17 mouse cellular contexts compared by ENCODE assay signal in the genomic region with DNA sequence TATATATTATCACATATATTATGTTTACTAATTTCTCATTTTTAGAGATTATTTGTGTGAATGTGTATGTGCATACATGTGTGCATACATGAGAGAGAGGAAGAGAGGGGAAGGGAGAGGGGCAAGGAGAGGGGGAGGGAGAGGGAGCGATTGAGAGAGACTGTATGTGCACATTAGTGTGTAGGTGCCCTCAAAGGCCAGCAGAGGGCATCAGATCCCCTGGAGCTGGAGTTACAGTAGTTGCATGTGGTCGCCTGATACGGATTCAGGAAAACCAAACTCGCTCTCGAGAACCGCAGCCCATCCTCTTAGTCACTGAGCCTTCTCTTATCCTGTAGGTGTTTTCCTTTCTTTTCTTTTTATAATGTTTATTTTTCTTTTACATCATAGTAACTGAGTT. TPM values are rescaled to one million over a fixed set of nuclear protein-coding genes. Genes with fewer than 3 reads are reported as not detected.
DNase-seq lines count a peak whose midpoint lies in the region; ATAC-seq and TF ChIP-seq lines count a peak whose summit lies in the region.
"Had no signal": no experiment of that assay in that cellular context is flagged by ENCODE, and none has a peak within 500 bp of the region (broad histone marks: within the 10 kb centered on the region; RNA-seq: fewer than 3 reads in every experiment).

No protein-coding gene starts in this region.

- H3K4me2 ChIP-seq in forebrain, embryonic 11.5 days (ENCODE audit: low read depth, low read length, severe bottlenecking): no peak overlapping the region
- H3K4me2 ChIP-seq in forebrain, embryonic 13.5 days: no peak overlapping the region
- H3K4me2 ChIP-seq: heart, embryonic 15.5 days; limb, embryonic 12.5 days; midbrain, embryonic 13.5 days; neural tube, embryonic 13.5 days had no signal

- no peak for DNase-seq in forebrain, embryonic 11.5 days (ENCODE audit: low spot score)
- DNase-seq in layer of hippocampus, adult 2 months (ENCODE audit: low spot score in 2 of 2): no peak
- no peak for DNase-seq in layer of hippocampus, postnatal 25 days (ENCODE audit: extremely low spot score in 1 of 2, low spot score in 1 of 2)
- DNase-seq in 416B (ENCODE audit: low read depth) (peak; percentile 83), R1 (ENCODE audit: low read depth, low spot score) (peak; percentile 76)
- DNase-seq in natural killer cell, adult 2 months (ENCODE audit: low spot score in 2 of 2): no peak
- DNase-seq in cerebellum, adult 2 months: no peak
- DNase-seq: cerebellum, adult 8-10 months; gastrocnemius, postnatal 36 days; thymus, adult 18-20 months had no signal

- peaks cover 4% of the 10 kb centered on the region; the same call in 1 of the 2 replicates for H3K4me1 ChIP-seq in forebrain, embryonic 11.5 days (replicated peaks; ENCODE audit: control insufficient read depth, insufficient read depth, low read length)
- H3K4me1 ChIP-seq in forebrain, embryonic 13.5 days: peaks cover 17% of the 10 kb centered on the region
- no peaks in the 10 kb centered on the region for H3K4me1 ChIP-seq in cerebellum, adult 2 months (ENCODE audit: control insufficient read depth, insufficient read depth, low read length)
- H3K4me1 ChIP-seq: embryonic facial prominence, embryonic 10.5 days; heart, embryonic 15.5 days; limb, embryonic 12.5 days; neural tube, embryonic 13.5 days had no signal

- H3K27ac ChIP-seq in forebrain, embryonic 11.5 days (ENCODE audit: low read depth, low read length): no peak overlapping the region
- H3K27ac ChIP-seq in forebrain, embryonic 13.5 days: no peak overlapping the region
- H3K27ac ChIP-seq in layer of hippocampus, adult 2 months: no peak overlapping the region
- no peak overlapping the region for H3K27ac ChIP-seq in cerebellum, adult 2 months (ENCODE audit: insufficient read depth, low read length)
- H3K27ac ChIP-seq: embryonic facial prominence, embryonic 10.5 days; heart, embryonic 15.5 days; limb, embryonic 12.5 days; midbrain, embryonic 13.5 days; neural tube, embryonic 13.5 days had no signal

- 96% methylated on average over 6 of the region's 6 CpGs for WGBS in forebrain, embryonic 11.5 days
- 93% methylated on average over 6 of the region's 6 CpGs for WGBS in forebrain, embryonic 13.5 days
- WGBS in cerebellum, adult 2 months: 93% methylated on average over 6 of the region's 6 CpGs

- H3K36me3 ChIP-seq in forebrain, embryonic 11.5 days (ENCODE audit: control insufficient read depth, insufficient read depth, low read length): no peaks in the 10 kb centered on the region
- H3K36me3 ChIP-seq in forebrain, embryonic 13.5 days (ENCODE audit: poor library complexity, severe bottlenecking): no peaks in the 10 kb centered on the region
- H3K36me3 ChIP-seq: embryonic facial prominence, embryonic 10.5 days; heart, embryonic 15.5 days; limb, embryonic 12.5 days; midbrain, embryonic 13.5 days; neural tube, embryonic 13.5 days had no signal

- no peaks in the 10 kb centered on the region for H3K27me3 ChIP-seq in forebrain, embryonic 11.5 days (ENCODE audit: control insufficient read depth, insufficient read depth, low read length)
- no peaks in the 10 kb centered on the region for H3K27me3 ChIP-seq in forebrain, embryonic 13.5 days
- no peaks in the 10 kb centered on the region for H3K27me3 ChIP-seq in cerebellum, adult 2 months (ENCODE audit: control insufficient read depth, insufficient read depth, low read length)
- H3K27me3 ChIP-seq: heart, embryonic 15.5 days; limb, embryonic 12.5 days; midbrain, embryonic 13.5 days; neural tube, embryonic 13.5 days had no signal

- TF ChIP-seq POLR2A in cerebellum, adult 2 months (IDR thresholded peaks at IDR 0.05; ENCODE audit: borderline replicate concordance, insufficient read depth, low read length): no peak

- no peak overlapping the region for H3K4me3 ChIP-seq in forebrain, embryonic 11.5 days (ENCODE audit: low read depth, low read length)
- no peak overlapping the region for H3K4me3 ChIP-seq in forebrain, embryonic 13.5 days
- no peak overlapping the region for H3K4me3 ChIP-seq in layer of hippocampus, adult 2 months
- H3K4me3 ChIP-seq in cerebellum, adult 2 months (replicated peaks; ENCODE audit: insufficient read depth, low read depth, low read length): no peak overlapping the region
- H3K4me3 ChIP-seq: embryonic facial prominence, embryonic 10.5 days; heart, embryonic 15.5 days; limb, embryonic 12.5 days; midbrain, embryonic 13.5 days; neural tube, embryonic 13.5 days had no signal

- peak; percentile 60; the same call in 1 of the 2 replicates for ATAC-seq in forebrain, embryonic 11.5 days (replicated peaks; ENCODE audit: low FRiP score)
- ATAC-seq in forebrain, embryonic 13.5 days: no peak
- ATAC-seq: hindbrain, embryonic 16.5 days; midbrain, embryonic 13.5 days had no signal

- H3K9me3 ChIP-seq in forebrain, embryonic 11.5 days (ENCODE audit: control insufficient read depth, low read length): no peaks in the 10 kb centered on the region
- no peaks in the 10 kb centered on the region for H3K9me3 ChIP-seq in forebrain, embryonic 13.5 days (replicated peaks)
- H3K9me3 ChIP-seq: embryonic facial prominence, embryonic 10.5 days; heart, embryonic 15.5 days; limb, embryonic 12.5 days; midbrain, embryonic 13.5 days; neural tube, embryonic 13.5 days had no signal

- no peak overlapping the region for H3K9ac ChIP-seq in forebrain, embryonic 11.5 days (ENCODE audit: low read length)
- H3K9ac ChIP-seq in forebrain, embryonic 13.5 days: no peak overlapping the region
- H3K9ac ChIP-seq: heart, embryonic 15.5 days; limb, embryonic 12.5 days; midbrain, embryonic 13.5 days; neural tube, embryonic 13.5 days had no signal

- peak; percentile 53 for TF ChIP-seq CTCF in layer of hippocampus, adult 2 months (conservative IDR thresholded peaks at IDR 0.05)
- no peak for TF ChIP-seq CTCF in cerebellum, adult 2 months (IDR thresholded peaks at IDR 0.05; ENCODE audit: borderline replicate concordance, insufficient read depth, low read depth, low read length)

RNA-seq across cellular contexts. Expression of gene Cmc1, which starts 38.4 kb away (rescaled TPM):
- 30.8 and 37.5 TPM in 2 replicates for polyA plus RNA-seq in forebrain, embryonic 11.5 days (2014; fragmentation: Nextera tagmentation; extraction: Ambion mirVana)
- polyA plus RNA-seq in forebrain, embryonic 13.5 days (2015; fragmentation: Nextera tagmentation; extraction: Ambion mirVana): 47.5 and 51.9 TPM in 2 replicates
- total RNA-seq in layer of hippocampus, adult 2 months (2021): 10 to 100 TPM; 13.7 to 14.7 TPM
- 10 to 100 TPM in 1 of 2 experiments, 1 to 10 TPM in 1; 9.5 to 11.5 TPM for total RNA-seq in layer of hippocampus, postnatal 25 days (2021)
- 19.9 and 22.4 TPM in 2 replicates for polyA plus RNA-seq in cerebellum, adult 2 months (2012; rRNA removed)

Comparison
In these comparisons a context has a peak if more than half of its experiments do, and no peak if none do; other contexts are left out.
1. DNase-seq: peak in 416B (single experiment) and R1 (single experiment); none in forebrain, embryonic 11.5 days (single experiment), layer of hippocampus, adult 2 months (0 of 2), layer of hippocampus, postnatal 25 days (0 of 2), natural killer cell, adult 2 months (0 of 2) and cerebellum, adult 2 months (0 of 2).